Mouse (Mus musculus) midbrain, embryonic 16.5 days (tissue): ENCODE data around the gene Rmi2. TPM values are rescaled to one million over a fixed set of nuclear protein-coding genes. Genes with fewer than 3 reads are reported as not detected.

Experiments used
- ATAC-seq: fragments of 200-750 bp; cut with Nextera tagmentation; 2 replicates; pipeline ENCODE4 v1.8.0; 2017; ENCODE audit warnings: moderate TSS enrichment
- H3K27ac ChIP-seq: fragments of 300-500 bp; sonication (generic); 2 replicates; pipeline ENCODE4 v1.5.1; 2014; ENCODE audit warnings: mild to moderate bottlenecking, low read length, mixed read lengths
- H3K27me3 ChIP-seq: fragments of 300-500 bp; sonication (generic); 2 replicates; pipeline ENCODE4 v1.6.1; 2014; ENCODE audit warnings: low read depth, low read length, mixed read lengths; ENCODE audit not compliant: control insufficient read depth, insufficient read depth
- H3K36me3 ChIP-seq: fragments of 300-500 bp; sonication (generic); 2 replicates; pipeline ENCODE4 v1.6.1; 2014; ENCODE audit warnings: mild to moderate bottlenecking, low read length, moderate library complexity, mixed read lengths; ENCODE audit not compliant: control insufficient read depth, insufficient read depth
- H3K4me1 ChIP-seq: fragments of 300-500 bp; sonication (generic); 2 replicates; pipeline ENCODE4 v1.6.1; 2014; ENCODE audit warnings: mild to moderate bottlenecking, low read length, mixed read lengths; ENCODE audit not compliant: control insufficient read depth, insufficient read depth
- H3K4me2 ChIP-seq: fragments of 300-500 bp; sonication (generic); 2 replicates; pipeline ENCODE4 v1.6.1; 2014; ENCODE audit warnings: mild to moderate bottlenecking, low read length, mixed read lengths
- H3K4me3 ChIP-seq: fragments of 300-500 bp; sonication (generic); 2 replicates; pipeline ENCODE4 v1.5.1; 2014; ENCODE audit warnings: low read depth, mild to moderate bottlenecking, low read length, moderate library complexity, mixed read lengths
- H3K9ac ChIP-seq: fragments of 300-500 bp; sonication (generic); 2 replicates; pipeline ENCODE4 v1.6.1; 2014; ENCODE audit warnings: low read depth, low read length, mixed read lengths
- H3K9me3 ChIP-seq: fragments of 300-500 bp; sonication (generic); replicated peaks from 2 replicates; pipeline ENCODE4 v1.6.1; 2014; ENCODE audit warnings: mild to moderate bottlenecking, low read length, mixed read lengths; ENCODE audit not compliant: control insufficient read depth, poor library complexity, severe bottlenecking
- WGBS: fragments of 180-500 bp; shearing (Covaris S2); extraction: QIAGEN DNeasy Blood & Tissue Kit; methylation state at CpG from one replicate; pipeline ENCODE4 v1.1.7; 2014; 5-methylcytosine and 5-hydroxymethylcytosine counted together
- polyA plus RNA-seq: library from polyadenylated mRNA; unstranded; fragments of >200 nt; fragmentation: Nextera tagmentation; extraction: Ambion mirVana; gene quantifications from 2 replicates; pipeline ENCODE4 v1.2.1, GENCODE M21; 2015

Gene Rmi2
- polyA plus RNA-seq, 1 experiment from 2014 or later: 0.31 TPM

- no peak for ATAC-seq
- Histone ChIP-seq H3K27ac (no peak overlapping the region), H3K36me3 (no peaks in the 10 kb centered on the region), H3K4me1 (no peaks in the 10 kb centered on the region), H3K4me3 (no peak overlapping the region), H3K4me2 (no peak overlapping the region), H3K9ac (no peak overlapping the region), H3K27me3 (no peaks in the 10 kb centered on the region), H3K9me3 (no peaks in the 10 kb centered on the region)
- WGBS: 78% methylated on average over 4 of the region's 4 CpGs
Measured at GRCm38 (mm10) chr16:10821387-10821786, 13.5 kb upstream of the Rmi2 start.

DNA sequence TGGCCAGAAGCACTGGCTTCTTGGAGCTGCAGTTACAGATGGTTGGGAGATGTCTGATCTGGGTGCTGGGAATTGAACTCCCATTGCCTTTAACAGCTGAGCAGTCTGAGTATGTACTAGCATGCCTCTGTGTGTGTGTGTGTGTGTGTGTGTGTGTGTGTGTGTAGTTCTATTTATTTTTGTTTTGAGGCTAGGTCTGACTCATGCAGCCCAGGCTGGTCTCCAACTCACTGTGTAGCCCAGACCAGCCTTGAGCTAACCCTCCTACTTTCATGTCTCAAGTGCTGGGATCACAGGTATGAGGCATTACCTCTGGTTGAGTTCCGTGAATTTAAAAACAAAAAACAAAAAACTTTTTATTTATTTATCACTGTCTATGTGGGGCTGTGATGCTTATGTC, 10.3 kb upstream of the Rmi2 start:
- Histone ChIP-seq H3K4me1 (no peaks in the 10 kb centered on the region), H3K9ac (no peak overlapping the region), H3K9me3 (no peaks in the 10 kb centered on the region), H3K36me3 (no peaks in the 10 kb centered on the region), H3K27ac (no peak overlapping the region), H3K4me2 (no peak overlapping the region), H3K27me3 (no peaks in the 10 kb centered on the region), H3K4me3 (no peak overlapping the region)
- no peak for ATAC-seq
- 90% methylated on average over 1 of the region's 1 CpGs for WGBS

DNA sequence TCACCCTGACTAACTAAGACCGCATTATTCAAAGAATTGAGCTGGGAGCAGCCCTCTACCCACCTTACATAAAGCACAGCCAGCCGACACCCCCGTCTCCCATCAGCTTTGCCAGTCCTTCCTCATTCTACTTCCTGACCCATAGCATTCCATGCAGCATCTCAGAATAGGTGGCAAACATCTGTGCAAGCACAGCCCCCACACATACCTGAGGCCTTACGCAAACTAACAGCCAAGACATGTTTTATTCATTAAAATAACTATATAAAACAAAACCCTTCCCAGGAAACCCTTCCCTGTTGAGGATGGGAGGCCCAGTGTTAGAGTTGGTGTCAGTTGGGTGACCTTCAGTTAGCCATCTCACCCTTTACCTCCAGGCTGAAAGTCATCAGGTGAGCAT, 9.0 kb upstream of the Rmi2 start:
- Histone ChIP-seq H3K4me3 (no peak overlapping the region), H3K27me3 (no peaks in the 10 kb centered on the region), H3K9ac (no peak overlapping the region), H3K4me1 (no peaks in the 10 kb centered on the region), H3K9me3 (no peaks in the 10 kb centered on the region), H3K36me3 (no peaks in the 10 kb centered on the region), H3K4me2 (no peak overlapping the region), H3K27ac (no peak overlapping the region)
- WGBS: 87% methylated on average over 4 of the region's 4 CpGs
- ATAC-seq: no peak

GRCm38 (mm10) chr16:10827269-10827668, 7.6 kb upstream of the Rmi2 start:
- H3K36me3 ChIP-seq: no peaks in the 10 kb centered on the region
- no peaks in the 10 kb centered on the region for H3K9me3 ChIP-seq
- no peak overlapping the region for H3K4me2 ChIP-seq
- 91% methylated on average over 9 of the region's 9 CpGs for WGBS
- no peak for ATAC-seq
- H3K27ac ChIP-seq: no peak overlapping the region
- no peak overlapping the region for H3K4me3 ChIP-seq
- no peaks in the 10 kb centered on the region for H3K27me3 ChIP-seq
- no peaks in the 10 kb centered on the region for H3K4me1 ChIP-seq
- H3K9ac ChIP-seq: no peak overlapping the region

- Histone ChIP-seq H3K4me1 (no peaks in the 10 kb centered on the region), H3K4me3 (no peak overlapping the region), H3K9me3 (no peaks in the 10 kb centered on the region), H3K27ac (no peak overlapping the region), H3K4me2 (no peak overlapping the region), H3K9ac (no peak overlapping the region), H3K27me3 (no peaks in the 10 kb centered on the region), H3K36me3 (no peaks in the 10 kb centered on the region)
- no peak for ATAC-seq
- 81% methylated on average over 7 of the region's 7 CpGs for WGBS
Measured at GRCm38 (mm10) chr16:10827766-10828460, 6.9 kb upstream of the Rmi2 start.

GRCm38 (mm10) chr16:10828461-10828805, 6.4 kb upstream of the Rmi2 start:
- Histone ChIP-seq H3K9me3 (no peaks in the 10 kb centered on the region), H3K4me1 (no peaks in the 10 kb centered on the region), H3K4me3 (no peak overlapping the region), H3K27ac (no peak overlapping the region), H3K27me3 (no peaks in the 10 kb centered on the region), H3K36me3 (no peaks in the 10 kb centered on the region), H3K9ac (no peak overlapping the region), H3K4me2 (no peak overlapping the region)
- no peak for ATAC-seq
- 86% methylated on average over 4 of the region's 4 CpGs for WGBS

- Histone ChIP-seq H3K27me3 (no peaks in the 10 kb centered on the region), H3K27ac (no peak overlapping the region), H3K4me2 (peak overlapping the region; percentile 90), H3K4me1 (peaks cover 8% of the 10 kb centered on the region), H3K9me3 (no peaks in the 10 kb centered on the region), H3K36me3 (no peaks in the 10 kb centered on the region), H3K4me3 (peak overlapping the region; percentile 84), H3K9ac (peak overlapping the region; percentile 66; the same call in 1 of the 2 replicates)
- ATAC-seq: no peak
- WGBS: 6% methylated on average over 12 of the region's 12 CpGs
Measured at GRCm38 (mm10) chr16:10834542-10834910, 333 bp upstream of the Rmi2 start.

GRCm38 (mm10) chr16:10836388-10836787, 1.5 kb downstream of the Rmi2 start:
- H3K36me3 ChIP-seq: no peaks in the 10 kb centered on the region
- H3K4me2 ChIP-seq: no peak overlapping the region
- no peaks in the 10 kb centered on the region for H3K27me3 ChIP-seq
- no peak for ATAC-seq
- H3K27ac ChIP-seq: no peak overlapping the region
- no peak overlapping the region for H3K4me3 ChIP-seq
- H3K9ac ChIP-seq: no peak overlapping the region
- peaks cover 8% of the 10 kb centered on the region for H3K4me1 ChIP-seq
- WGBS: 94% methylated on average over 3 of the region's 3 CpGs
- no peaks in the 10 kb centered on the region for H3K9me3 ChIP-seq

DNA sequence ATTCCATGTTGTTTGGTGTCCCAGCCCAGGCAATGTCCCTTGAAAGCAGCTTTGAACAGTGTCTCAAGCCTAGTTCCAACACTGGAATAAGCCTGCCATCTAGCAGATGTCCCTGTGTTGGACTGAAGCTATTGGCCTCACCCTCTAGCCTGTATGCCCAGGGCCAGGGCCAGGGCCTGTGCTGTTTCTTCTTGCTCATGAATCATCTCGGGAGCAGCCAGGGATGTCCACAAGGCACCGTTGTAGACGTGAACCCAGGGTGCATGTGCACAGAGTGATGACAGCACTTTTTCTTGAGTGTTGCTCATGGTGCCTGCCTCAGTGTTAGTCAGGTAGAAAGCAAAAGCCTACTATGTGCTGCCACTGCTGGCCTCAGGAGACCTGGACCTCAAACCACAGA, 2.4 kb downstream of the Rmi2 start:
- no peak overlapping the region for H3K27ac ChIP-seq
- ATAC-seq: no peak
- peaks cover 8% of the 10 kb centered on the region for H3K4me1 ChIP-seq
- no peak overlapping the region for H3K4me3 ChIP-seq
- H3K4me2 ChIP-seq: no peak overlapping the region
- WGBS: 90% methylated on average over 3 of the region's 3 CpGs
- no peaks in the 10 kb centered on the region for H3K9me3 ChIP-seq
- H3K36me3 ChIP-seq: no peaks in the 10 kb centered on the region
- H3K9ac ChIP-seq: no peak overlapping the region
- H3K27me3 ChIP-seq: no peaks in the 10 kb centered on the region
